Mouse (Mus musculus) thymus, postnatal 10 days (tissue): ENCODE measurements around the gene Hist1h3d.
"Not testable (repeated sequence)": the region's sequence is repeated elsewhere in the genome, so short reads cannot be mapped to it uniquely, and the experiment has no call there.

ENCODE experiments used
- DNase-seq, 2 experiments: peaks; one replicate each; pipeline ENCODE4 v3.0.0; 2021; ENCODE audit warnings: low spot score in 2 of 2

Hist1h3d gene

DNA sequence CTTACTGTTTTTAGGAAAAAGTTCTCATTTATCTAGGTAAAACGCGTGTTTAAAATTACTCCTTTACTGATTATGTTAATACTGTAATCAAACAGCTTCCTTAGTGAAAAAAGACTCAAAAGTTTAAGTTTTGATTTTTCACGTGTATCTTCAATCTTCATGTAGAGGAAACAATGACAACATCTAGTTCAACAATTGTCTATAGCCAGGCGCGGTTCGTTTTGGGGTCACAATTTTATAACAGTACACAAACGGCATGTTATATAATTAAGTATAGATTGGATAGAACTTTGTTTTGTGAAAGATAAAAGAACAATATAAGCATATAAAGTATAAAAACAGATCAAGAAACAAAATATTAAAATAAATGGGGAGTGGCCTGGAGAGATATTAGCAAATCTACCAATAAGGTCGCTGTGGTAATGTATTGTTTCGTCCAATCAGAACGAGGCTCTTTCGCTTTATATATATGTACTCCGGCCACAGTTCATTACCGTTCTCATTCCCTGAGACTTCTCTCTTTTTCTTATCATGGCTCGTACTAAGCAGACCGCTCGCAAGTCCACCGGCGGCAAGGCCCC lies at the start of gene Hist1h3d:
Hist1h3d (plus strand) TSS at position 493 of the 581 bp plus-strand sequence.
- peak in 1 of 2 experiments; percentile 60 for DNase-seq

- no peak for DNase-seq
Measured at GRCm38 (mm10) chr13:23525901-23526300, 49.7 kb upstream of the Hist1h3d start.

DNA sequence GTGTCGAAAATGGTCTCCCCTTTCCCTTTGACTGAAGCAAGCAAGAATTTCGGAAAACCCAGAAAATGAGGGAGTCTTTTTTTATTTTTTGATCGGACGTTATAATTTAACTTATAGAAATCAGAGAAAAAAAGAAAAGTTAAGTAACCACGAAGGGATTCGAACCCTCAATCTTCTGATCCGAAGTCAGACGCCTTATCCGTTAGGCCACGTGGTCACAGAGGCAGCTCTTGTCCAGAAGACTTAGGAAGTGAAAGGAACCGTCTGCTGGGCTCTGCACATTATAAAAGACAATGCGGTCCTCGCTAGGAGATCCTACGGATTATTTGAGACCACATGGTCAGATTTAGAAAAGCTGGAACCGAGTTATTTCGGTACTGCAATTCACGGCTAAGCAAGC lies 49.3 kb upstream of the Hist1h3d start:
- peak; percentile 80 to 95 for DNase-seq

DNA sequence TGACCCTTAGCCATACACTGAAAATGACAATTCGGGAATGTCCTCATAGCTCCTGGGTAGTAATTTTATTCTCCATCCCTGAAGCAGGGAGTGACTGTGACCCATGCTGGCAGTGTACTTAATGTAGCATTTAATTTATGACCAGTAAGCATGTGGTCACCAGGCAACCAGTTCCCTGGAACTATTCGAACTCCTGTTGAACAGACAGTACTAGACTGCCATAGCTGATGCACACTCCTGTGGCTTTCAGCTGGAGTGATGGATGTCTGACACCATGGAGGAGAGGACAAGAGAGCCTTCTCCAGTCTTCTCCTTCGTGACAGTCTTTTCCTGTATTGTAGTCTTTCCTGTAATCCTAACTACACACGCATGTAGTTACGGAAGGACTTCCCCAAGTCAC lies 46.6 kb upstream of the Hist1h3d start:
- no peak for DNase-seq

DNA sequence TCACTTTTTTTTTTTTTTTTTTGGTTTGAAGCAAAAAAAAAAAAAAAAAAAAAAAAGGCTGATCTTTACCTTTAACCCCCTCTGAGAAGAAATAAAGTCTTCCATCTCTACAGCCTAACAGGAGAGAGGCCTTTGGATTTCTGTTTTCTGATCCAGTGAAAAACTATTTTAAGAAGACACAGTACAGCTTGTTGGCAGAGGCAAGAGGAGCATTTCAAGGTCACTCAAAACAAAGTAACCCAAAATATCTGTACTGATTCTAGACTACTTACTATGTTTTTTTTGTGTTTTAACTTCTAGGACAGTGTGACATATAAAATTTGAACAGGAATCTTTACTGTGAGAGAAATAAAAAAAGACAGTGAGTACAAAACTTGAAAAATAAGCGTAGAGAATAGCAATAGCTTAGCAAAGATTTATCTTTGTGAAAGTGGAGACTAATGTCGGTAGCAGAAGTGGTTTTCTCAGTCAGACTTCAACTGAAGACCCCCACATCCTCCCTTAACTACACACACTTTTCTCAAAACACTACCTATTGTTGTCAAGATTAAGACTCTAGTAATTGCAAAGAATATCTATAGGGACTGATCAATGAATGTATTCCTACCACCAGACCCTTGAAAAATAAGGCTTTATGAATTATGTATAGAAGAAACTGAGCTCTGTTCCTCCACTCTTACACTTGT lies 45.9 kb upstream of the Hist1h3d start:
- DNase-seq: no peak

- peak; percentile 43 to 75 for DNase-seq
Measured at GRCm38 (mm10) chr13:23530181-23530900, 45.2 kb upstream of the Hist1h3d start.

- peak; percentile 98 to 99 for DNase-seq
Measured at GRCm38 (mm10) chr13:23530901-23531875, 44.4 kb upstream of the Hist1h3d start, which contains the start of gene Hist1h4h. TSS of gene Hist1h4h (plus strand) at chr13:23531050.

- no peak for DNase-seq
Measured at GRCm38 (mm10) chr13:23532262-23533075, 43.1 kb upstream of the Hist1h3d start.

DNA sequence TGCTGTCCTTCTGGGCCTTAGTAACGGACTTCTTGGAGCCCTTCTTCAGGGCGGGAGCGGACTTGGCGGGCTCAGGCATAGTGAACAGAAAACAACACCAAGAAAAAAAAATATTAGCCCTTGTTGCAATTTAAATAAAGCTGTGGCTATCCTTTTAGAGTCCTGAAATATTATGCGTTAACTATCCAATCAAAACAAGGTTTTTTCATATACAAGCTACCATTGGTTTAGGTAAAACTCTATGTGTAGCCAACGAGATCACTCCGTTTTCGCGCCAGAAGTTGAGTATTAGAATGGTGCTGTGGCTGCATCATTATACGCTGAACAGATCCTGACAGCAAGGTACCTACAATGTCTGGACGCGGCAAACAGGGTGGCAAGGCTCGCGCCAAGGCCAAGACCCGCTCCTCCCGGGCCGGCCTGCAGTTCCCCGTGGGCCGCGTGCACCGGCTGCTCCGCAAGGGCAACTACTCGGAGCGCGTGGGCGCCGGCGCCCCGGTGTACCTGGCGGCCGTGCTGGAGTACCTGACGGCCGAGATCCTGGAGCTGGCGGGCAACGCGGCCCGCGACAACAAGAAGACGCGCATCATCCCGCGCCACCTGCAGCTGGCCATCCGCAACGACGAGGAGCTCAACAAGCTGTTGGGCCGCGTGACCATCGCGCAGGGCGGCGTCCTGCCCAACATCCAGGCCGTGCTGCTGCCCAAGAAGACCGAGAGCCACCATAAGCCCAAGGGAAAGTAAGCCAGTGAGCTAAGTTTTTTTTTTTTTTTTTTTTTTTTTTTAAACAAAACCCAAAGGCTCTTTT lies 41.8 kb upstream of the Hist1h3d start, which contains the start of gene Hist1h2af:
Hist1h2af (plus strand) TSS at position 347 of the 808 bp plus-strand sequence.
- peak; percentile 67 to 68 for DNase-seq

DNA sequence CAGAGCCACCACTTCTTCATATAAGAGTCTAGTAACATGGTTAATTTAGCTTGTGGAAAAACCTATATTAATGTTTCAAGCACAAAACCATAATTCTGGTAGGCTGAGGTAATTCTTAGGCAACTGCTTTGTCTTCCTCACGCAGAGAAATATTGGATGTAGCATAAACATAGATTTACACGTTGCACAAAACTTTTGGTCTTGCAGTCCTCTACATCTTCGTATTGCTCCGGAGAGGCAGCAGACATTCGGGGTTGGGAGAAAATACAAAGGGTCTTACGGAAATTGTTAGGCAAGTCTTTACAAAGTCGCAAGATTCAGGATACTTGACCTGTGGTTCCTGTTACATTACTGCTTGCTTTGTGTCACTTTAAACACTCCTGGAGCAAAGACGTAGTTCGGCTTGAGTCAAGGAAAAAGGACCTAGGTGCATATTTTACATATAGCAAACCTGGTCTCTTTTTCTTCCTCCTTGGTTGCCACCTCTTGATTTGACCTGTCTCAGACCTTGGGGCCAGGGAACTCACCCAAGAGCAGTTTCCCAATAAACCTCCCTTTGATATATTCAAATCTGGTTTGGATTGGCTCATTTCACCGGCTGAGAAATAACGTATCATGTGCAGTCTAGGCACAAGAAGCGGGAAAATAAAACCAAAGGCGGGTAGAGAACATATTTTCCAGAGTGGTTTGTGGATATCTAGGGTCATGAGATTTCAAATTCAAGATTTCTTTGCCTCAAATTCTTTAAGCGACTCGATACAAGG lies 41.0 kb upstream of the Hist1h3d start:
- DNase-seq: peak in 1 of 2 experiments; percentile 22

GRCm38 (mm10) chr13:23535137-23536075 lies 40.2 kb upstream of the Hist1h3d start, which contains the start of gene Hist1h3g:
TSS of gene Hist1h3g (plus strand) at chr13:23535422.
- DNase-seq: peak; percentile 87 to 92

GRCm38 (mm10) chr13:23536076-23536822 lies 39.3 kb upstream of the Hist1h3d start:
- DNase-seq: no peak

DNA sequence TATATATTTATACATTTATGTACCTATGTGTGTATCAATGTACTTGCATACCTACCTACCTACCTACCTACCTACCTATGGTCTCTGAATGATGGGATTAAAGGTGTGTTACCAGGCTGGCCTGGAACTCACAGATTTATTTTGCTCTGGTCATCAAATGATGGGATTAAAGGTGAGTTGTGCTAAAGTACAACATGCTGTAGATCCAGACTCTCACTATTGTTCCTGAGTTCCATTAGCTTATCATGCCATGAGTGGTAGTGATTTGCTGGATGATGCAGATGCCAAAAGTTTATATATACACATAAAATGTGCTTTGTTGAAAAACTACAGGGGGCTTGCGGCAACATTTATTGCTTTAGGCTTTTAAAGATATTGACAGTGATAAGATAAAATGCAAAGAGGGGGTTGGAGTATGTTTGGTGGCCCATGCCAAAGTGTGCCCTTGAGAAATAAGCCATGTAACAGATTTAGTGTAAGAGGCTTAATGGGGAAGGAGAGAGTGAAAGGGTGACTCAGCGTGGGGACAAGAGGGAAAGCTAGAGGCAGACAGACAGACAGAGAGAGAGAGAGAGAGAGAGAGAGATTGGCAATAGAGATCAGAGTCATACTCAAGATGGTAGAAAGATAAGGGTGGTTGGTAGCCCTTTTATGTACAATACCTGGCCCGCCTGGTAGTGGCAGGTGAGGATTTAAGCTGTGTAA lies 38.4 kb upstream of the Hist1h3d start:
- DNase-seq: no peak

- no peak for DNase-seq
Measured at GRCm38 (mm10) chr13:23538249-23538648, 37.3 kb upstream of the Hist1h3d start.

DNA sequence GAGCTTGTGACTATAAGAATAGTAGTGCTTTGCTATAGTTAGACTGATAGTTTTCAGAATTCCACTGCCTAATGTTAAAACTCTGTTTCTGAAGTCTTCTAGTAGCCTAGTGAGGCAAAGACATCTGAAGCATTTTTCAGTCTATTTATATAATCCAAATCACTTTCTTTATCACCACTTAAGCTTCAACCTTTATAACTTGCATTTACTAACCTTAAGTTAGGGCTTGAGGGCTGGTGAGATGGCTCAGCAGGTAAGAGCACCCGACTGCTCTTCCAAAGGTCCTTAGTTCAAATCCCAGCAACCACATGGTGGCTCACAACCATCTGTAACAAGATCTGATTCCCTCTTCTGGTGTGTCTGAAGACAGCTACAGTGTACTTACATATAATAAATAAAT lies 35.7 kb upstream of the Hist1h3d start:
- DNase-seq: not testable (repeated sequence)

DNA sequence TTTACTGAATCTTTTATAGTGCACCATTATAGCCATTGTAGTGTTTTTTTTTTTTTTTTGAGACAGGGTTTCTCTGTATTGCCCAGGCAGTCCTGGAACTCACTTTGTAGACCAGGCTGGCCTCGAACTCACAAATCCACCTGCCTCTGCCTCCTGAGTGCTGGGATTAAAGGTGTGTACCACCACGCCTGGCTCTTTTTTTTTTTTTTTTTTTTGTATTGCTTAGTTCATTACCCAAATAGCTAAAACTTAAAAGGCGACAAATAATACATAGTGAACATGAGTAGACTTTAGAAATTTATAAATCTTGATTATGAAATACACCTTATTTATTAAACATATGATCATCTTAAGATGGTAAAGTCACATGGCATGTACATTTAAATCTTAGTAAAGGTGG lies 34.1 kb upstream of the Hist1h3d start:
- no peak for DNase-seq
